Mouse (Mus musculus): ENCODE data around the gene Supt6. TPM values are rescaled to one million over a fixed set of nuclear protein-coding genes. Genes with fewer than 3 reads are reported as not detected.
"Not testable (repeated sequence)": the region's sequence is repeated elsewhere in the genome, so short reads cannot be mapped to it uniquely, and the experiment has no call there.

The Supt6 gene
- total RNA-seq, 2 experiments from 2014 or later = 33.7 to 36.6 TPM

GRCm38 (mm10) chr11:78184702-78185101 lies 61.1 kb downstream of the Supt6 start:
- intact Hi-C loops (cut with DNase I); DNase-seq: not testable (repeated sequence)

GRCm38 (mm10) chr11:78183884-78184514 lies 61.8 kb downstream of the Supt6 start:
- no peak for DNase-seq
- intact Hi-C loops (cut with DNase I) = no loop called here

DNA sequence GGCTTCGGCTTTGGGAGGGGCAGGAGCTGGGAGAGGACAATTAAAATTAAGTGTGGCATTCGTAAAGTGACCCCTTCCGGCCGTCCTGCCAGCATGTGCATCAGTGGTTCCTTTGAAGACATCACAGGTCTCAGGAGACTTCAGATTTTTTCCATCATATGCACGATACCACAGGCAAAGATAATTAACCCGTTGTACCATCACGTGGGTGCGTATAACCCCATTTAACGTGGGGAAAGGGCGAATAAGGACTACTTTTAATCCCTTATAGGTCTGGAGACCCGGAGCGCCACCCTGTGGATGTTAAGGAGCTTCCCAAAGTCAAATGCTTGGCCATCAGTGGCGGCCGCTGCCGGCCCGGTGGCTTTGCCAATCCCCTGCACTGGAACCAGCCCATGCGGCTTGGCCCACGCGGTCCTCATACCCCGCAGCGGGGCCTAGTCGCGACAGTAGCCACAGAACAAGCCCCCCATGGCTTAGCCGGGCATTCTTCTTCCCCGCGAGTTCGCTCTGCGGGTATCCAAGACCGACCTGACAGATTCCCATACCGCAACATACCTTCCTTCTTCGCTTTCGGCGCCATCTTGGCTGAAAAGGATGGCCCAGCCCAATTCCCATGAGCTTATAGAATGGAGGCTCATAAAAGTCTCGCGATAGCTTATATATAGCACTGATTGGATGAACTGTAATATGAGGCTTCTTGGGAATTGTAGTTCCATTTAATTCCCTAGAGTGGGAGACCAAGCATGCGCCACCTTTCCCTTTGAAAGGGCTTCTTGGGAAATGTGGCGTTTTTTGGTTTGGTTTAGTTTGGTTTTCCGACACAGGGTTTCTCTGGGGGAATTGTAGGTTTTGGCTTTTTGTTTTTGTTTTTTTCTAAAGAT lies 62.6 kb downstream of the Supt6 start, which contains the start of gene Rpl23a:
Gene Rpl23a (minus strand): TSS at position 624 of the 884 bp plus-strand sequence.
- intact Hi-C loops (cut with DNase I) = no loop called here
- peak; percentile 88 to 90 for DNase-seq

- intact Hi-C loops (cut with DNase I) = no loop called here
- no peak for DNase-seq
These were observed 63.3 kb downstream of the Supt6 start for GRCm38 (mm10) chr11:78182450-78182849.

DNA sequence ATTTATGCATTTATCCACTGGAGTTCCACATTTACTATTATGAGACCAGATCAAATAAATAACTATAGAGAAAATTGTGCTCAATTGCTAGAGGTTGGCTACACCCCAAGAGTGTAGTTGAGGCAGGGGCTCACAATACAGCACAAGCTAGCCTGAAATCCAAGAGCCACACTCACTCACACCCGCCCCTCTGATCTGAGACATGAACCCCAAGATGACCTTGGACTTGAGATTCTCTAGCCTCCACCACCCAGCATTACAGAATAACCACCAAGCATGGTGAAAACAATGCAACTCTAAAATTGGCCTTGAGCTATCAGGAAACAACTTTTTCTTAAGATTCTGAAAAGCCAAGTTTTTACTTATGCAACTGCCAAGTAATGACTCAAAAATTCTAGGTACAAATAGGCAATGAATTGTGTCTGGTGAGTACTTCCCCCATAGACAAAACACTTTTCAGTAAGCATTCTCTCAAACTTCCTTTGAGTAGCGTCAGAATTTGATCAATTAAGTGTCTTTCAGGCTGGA lies 63.9 kb downstream of the Supt6 start:
- intact Hi-C loops (cut with DNase I) = no loop called here
- DNase-seq = no peak

- no peak for DNase-seq
- intact Hi-C loops (cut with DNase I) = no loop called here
These were observed 65.6 kb downstream of the Supt6 start for GRCm38 (mm10) chr11:78180081-78180761.

- intact Hi-C loops (cut with DNase I) = loop anchor here (2.0 to 5.0 kb wide), 3 partner anchors 161 to 352 kb away; partner anchors contain the start of gene Phf12
- no peak for DNase-seq
These were observed 66.3 kb downstream of the Supt6 start for GRCm38 (mm10) chr11:78179438-78179999.

- peak; percentile 76 to 79 for DNase-seq
- intact Hi-C loops (cut with DNase I) = loop anchor here (2.0 to 5.0 kb wide), 3 partner anchors 160 to 352 kb away; partner anchors contain the start of gene Phf12
These were observed 66.8 kb downstream of the Supt6 start for GRCm38 (mm10) chr11:78178859-78179437.

- intact Hi-C loops (cut with DNase I) = loop anchor here (1.0 to 5.0 kb wide), 5 partner anchors 19 to 351 kb away; partner anchors contain the start of gene Phf12
These were observed 67.6 kb downstream of the Supt6 start for GRCm38 (mm10) chr11:78177903-78178858.

GRCm38 (mm10) chr11:78177437-78177836 lies 68.3 kb downstream of the Supt6 start:
- intact Hi-C loops (cut with DNase I) = loop anchor here (1.0 to 5.0 kb wide), 4 partner anchors 18 to 350 kb away; partner anchors contain the start of gene Phf12
- no peak for DNase-seq

More at GRCm38 (mm10) chr11:78177903-78178858, 67.6 kb downstream of the Supt6 start:
- DNase-seq = peak; percentile 98

GRCm38 (mm10) chr11:78176905-78177331 lies 68.9 kb downstream of the Supt6 start:
- peak in 1 of 2 experiments; percentile 43 for DNase-seq
- intact Hi-C loops (cut with DNase I) = loop anchor here (1.0 to 5.0 kb wide), 4 partner anchors 18 to 350 kb away; partner anchors contain the start of gene Phf12

DNA sequence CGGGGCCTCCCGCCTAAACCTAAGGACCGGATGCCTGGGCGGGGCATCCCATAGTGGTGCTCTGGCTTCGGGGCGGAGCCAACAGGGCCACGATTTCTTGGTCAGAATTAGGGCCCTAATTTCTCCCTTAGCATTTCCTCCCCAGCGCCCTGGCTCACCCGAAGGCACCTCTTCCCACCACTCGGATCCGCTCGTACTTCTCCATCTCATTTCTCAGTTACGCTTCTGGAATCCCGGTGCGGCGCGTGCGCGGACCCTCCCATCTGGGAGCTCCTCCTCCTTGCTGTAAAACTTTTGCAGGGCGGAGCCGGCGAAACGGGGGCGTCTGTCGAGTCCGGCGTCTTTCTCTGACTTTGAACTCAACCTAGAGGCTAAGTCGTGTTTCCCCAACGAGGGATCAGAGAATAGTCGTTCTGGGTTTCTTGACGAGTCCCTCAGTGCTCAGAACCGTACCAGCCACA lies 69.4 kb downstream of the Supt6 start, which contains the start of the genes Nek8 and Tlcd1:
Gene Nek8 (minus strand): TSS at position 274 of the 461 bp plus-strand sequence.
Gene Tlcd1 (plus strand): TSS at position 310 of the 461 bp plus-strand sequence.
- intact Hi-C loops (cut with DNase I) = loop anchor here (5.0 kb wide), 2 partner anchors 194 to 349 kb away; partner anchors contain the start of gene Phf12
- peak; percentile 93 to 95 for DNase-seq

GRCm38 (mm10) chr11:78175771-78176401 lies 69.9 kb downstream of the Supt6 start:
- no peak for DNase-seq
- intact Hi-C loops (cut with DNase I) = loop anchor here (5.0 kb wide), 2 partner anchors 194 to 349 kb away; partner anchors contain the start of gene Phf12

DNA sequence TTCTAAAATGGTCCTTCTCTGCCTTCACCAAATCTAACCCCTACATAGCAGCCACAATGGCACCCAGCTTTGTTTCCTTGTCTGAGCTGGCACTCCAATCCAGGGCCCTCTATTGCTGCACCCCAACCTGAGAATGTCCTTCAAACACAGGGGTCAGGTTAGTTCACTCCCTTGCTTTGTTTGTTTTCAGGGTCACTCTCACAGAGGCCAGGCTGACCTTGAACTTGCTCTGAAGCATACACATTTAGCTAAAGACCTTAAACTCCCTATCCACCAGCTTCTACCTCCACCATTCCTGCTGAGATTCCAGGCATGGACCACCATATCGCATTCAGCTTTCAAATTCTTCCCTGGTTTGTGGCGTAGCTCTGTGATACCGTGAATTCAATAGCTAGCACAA lies 71.3 kb downstream of the Supt6 start:
- DNase-seq = no peak
- intact Hi-C loops (cut with DNase I) = no loop called here

GRCm38 (mm10) chr11:78172748-78173383 lies 72.9 kb downstream of the Supt6 start:
- intact Hi-C loops (cut with DNase I) = no loop called here
- DNase-seq = no peak

DNA sequence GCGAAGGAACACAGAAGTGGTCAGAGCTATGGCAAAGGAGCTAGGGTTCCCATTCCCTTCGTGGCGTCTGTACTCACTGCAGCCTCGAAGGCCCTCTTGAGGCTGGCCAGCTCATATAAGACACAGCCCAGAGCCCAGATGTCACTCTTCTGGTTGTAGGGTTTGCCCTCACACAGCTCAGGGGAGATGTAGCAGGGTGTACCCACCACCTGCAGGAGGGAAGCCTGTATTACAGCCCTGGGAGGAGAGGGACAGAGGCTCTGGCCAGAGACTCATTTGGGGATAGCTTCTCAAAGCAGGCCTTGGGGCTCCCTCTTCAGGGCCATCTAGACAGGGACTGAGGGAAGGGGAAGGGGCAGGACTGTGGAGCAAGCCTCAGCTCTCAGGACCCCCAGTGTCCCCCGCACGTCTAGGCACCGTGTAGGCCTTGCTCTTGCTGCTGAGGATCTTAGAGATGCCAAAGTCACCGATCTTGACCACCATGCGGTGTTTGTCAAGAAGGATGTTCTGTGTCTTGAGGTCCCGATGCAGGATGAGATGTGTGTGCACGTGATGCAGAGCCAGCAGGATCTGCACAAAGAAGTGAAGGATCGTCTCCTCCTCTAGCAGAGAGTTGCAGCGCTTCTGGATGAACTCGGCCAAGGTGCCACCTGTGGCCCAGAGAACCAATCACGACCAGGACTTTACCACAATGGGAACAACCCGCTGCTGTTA lies 73.6 kb downstream of the Supt6 start:
- intact Hi-C loops (cut with DNase I) = no loop called here

More for the DNA sequence above, 73.6 kb downstream of the Supt6 start:
- no peak for DNase-seq
